In the genomic region with DNA sequence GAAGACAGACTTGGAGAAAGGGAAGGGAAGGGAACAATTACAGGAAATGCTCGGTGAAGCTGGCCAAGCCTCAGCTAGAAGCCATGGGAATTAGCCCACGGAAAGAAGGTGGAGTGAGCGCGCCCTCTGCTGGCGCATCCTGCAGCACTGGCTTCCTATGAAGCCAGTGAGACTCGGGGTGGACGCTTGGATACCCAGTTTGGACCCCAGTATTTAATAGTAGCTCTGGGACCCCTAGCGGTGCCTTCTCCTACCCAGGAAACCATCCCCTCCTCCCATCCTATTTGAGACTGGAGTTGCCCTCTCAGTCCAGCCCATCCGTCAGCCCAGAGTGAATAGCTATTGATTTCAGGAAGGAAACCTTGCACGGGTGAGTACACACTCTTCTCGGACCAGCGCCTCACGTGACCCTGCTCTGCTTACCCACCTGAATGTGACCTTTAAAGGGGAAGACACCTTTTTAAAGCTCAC, we compare ENCODE assay signal across 8 mouse cellular contexts. TPM values are rescaled to one million over a fixed set of nuclear protein-coding genes. Genes with fewer than 3 reads are reported as not detected.
A peak's percentile ranks its signal among the peaks of the same experiment; 100 is the strongest.
DNase-seq lines count a peak whose midpoint lies in the region; ATAC-seq and TF ChIP-seq lines count a peak whose summit lies in the region.

A gene (plus strand): TSS at position 278 of the 471 bp plus-strand sequence.

- peak; percentile 98 for TF ChIP-seq CTCF in gastrocnemius, adult 2 months (IDR thresholded peaks at IDR 0.05)

- peaks cover 18% of the 10 kb centered on the region for H3K4me1 ChIP-seq in hindbrain, embryonic 15.5 days (replicated peaks)

- peak within 1 kb of the TSS; percentile 78 for H3K27ac ChIP-seq in gastrocnemius, adult 2 months
- H3K27ac ChIP-seq in hindbrain, embryonic 15.5 days (replicated peaks), result peak within 1 kb of the TSS; percentile 43

- no peaks in the 10 kb centered on the region for H3K27me3 ChIP-seq in hindbrain, embryonic 15.5 days

- H3K4me2 ChIP-seq in hindbrain, embryonic 15.5 days, result peak within 1 kb of the TSS; percentile 54

- ATAC-seq in hindbrain, embryonic 15.5 days (ENCODE audit: low FRiP score, low read depth), result peak; percentile 82

- intact Hi-C loops in gastrocnemius, adult 2 months (cut with DNase I), result loop anchor here (1.0 to 2.0 kb wide), 2 partner anchors 46 to 126 kb away; no protein-coding TSS in a partner anchor

- DNase-seq in adrenal gland, adult (ENCODE audit: inconsistent age in 2 of 2, low spot score in 1 of 2), result peak; percentile 74 to 92
- DNase-seq in cerebellum, postnatal 36 days, result peak; percentile 86 to 87
- DNase-seq in gastrocnemius, adult 2 months, result peak; percentile 88
- DNase-seq in layer of hippocampus, postnatal 36 days, result peak; percentile 79 to 82
- peak; percentile 91 for DNase-seq in lung, postnatal 14 days
- DNase-seq in ovary, postnatal 36 days (ENCODE audit: low spot score), result peak; percentile 80
- peak; percentile 90 for DNase-seq in urinary bladder, postnatal 14 days (ENCODE audit: low spot score)

- under 1% methylated on average over 13 of the region's 13 CpGs for WGBS in hindbrain, embryonic 15.5 days

- no peaks in the 10 kb centered on the region for H3K36me3 ChIP-seq in hindbrain, embryonic 15.5 days

- peak within 1 kb of the TSS; percentile 45 for H3K4me3 ChIP-seq in gastrocnemius, adult 2 months
- peak within 1 kb of the TSS; percentile 22 for H3K4me3 ChIP-seq in hindbrain, embryonic 15.5 days

- H3K9ac ChIP-seq in hindbrain, embryonic 15.5 days, result no peak within 1 kb of the TSS; the same call in 1 of the 2 replicates

- no peaks in the 10 kb centered on the region for H3K9me3 ChIP-seq in hindbrain, embryonic 15.5 days

RNA-seq across cellular contexts. Expression of the gene that starts here (rescaled TPM):
- total RNA-seq in gastrocnemius, adult 2 months (2021), result not detected
- not detected in 2 replicates for polyA plus RNA-seq in hindbrain, embryonic 15.5 days (2015; fragmentation: Nextera tagmentation; extraction: Ambion mirVana)
- not detected for total RNA-seq in layer of hippocampus, postnatal 36 days (2021)

Comparison
In these comparisons a context has a peak if more than half of its experiments do, and no peak if none do; other contexts are left out.
1. Peak in every context shown above with its lines: DNase-seq, ATAC-seq, H3K4me3 ChIP-seq and H3K27ac ChIP-seq.
2. Peak in DNase-seq, H3K4me3 ChIP-seq and H3K27ac ChIP-seq in gastrocnemius, adult 2 months; RNA of the gene not detected or under 1 TPM.
3. Peak in ATAC-seq, H3K4me3 ChIP-seq, H3K27ac ChIP-seq and H3K4me2 ChIP-seq in hindbrain, embryonic 15.5 days; RNA of the gene not detected or under 1 TPM.
4. Peak in DNase-seq in layer of hippocampus, postnatal 36 days; RNA of the gene not detected or under 1 TPM.